Mouse (Mus musculus): ENCODE measurements around the gene Mrpl28.
"Not testable (repeated sequence)": the region's sequence is repeated elsewhere in the genome, so short reads cannot be mapped to it uniquely, and the experiment has no call there.

Mrpl28 gene

DNA sequence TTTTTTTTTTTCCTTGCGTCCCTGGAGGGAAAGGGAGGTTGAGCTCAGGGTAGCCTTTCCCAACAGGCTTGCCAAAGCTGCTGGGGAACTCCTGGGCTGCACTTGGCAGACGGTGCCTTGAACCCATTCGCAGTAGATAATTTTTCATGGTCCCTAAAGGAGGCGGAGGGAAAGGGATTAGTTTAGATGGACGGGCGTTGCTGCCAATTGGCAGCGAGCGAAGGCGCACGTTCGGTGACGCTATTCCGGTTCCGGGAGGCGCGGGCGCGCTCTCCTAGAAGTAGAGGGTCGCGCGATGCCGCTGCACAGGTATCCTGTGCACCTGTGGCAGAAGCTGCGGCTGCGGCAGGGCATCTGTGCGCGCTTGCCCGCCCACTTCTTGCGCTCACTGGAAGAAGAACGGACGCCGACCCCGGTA lies at the start of gene Mrpl28:
Gene Mrpl28, plus strand, starts transcription at position 234 of the 418 bp plus-strand sequence.
- DNase-seq (ENCODE audit: inconsistent ontology term), result peak; percentile 93

DNA sequence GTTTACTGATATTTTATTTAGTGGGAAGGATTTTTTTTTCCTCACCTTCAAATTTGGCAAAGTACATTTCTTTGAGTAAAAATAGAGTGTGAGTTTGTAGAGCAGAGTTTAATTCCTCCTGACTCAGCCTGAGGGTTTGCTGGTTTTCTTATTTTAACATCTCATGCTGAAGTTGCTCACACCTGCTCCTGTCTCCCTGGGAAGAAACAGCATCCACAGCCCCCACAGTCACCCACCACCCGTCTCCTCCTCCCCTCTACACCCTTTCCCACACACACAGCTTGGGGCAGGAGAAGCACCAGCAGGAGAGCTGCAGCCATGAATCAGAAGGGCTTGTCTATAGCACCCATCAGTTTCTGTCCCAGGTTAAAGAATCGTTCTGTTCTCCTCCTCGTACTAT lies 48.1 kb upstream of the Mrpl28 start:
- DNase-seq (ENCODE audit: inconsistent ontology term), result no peak

DNA sequence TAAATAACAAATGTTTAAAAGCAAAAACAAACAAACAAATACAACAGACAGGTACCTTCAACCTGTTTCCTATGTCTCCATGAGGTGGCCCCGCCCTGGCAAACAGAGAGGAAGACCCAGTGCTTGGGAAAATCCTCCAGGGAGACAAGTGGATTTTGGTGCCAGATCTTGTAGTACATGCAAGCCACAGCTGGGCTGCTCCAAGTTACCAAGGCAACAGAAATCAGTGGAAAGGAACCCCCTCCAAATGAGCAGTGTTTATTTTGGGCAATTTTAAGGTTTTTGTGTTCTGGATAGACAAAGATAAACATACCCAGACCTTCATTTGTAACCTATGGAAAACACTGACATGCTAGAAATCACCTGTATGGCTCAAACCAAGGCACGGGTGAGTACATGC lies 44.4 kb upstream of the Mrpl28 start:
- no peak for DNase-seq (ENCODE audit: inconsistent ontology term)

- DNase-seq (ENCODE audit: inconsistent ontology term), result no peak
These were observed 42.4 kb upstream of the Mrpl28 start for GRCm38 (mm10) chr17:26080867-26081266.

DNA sequence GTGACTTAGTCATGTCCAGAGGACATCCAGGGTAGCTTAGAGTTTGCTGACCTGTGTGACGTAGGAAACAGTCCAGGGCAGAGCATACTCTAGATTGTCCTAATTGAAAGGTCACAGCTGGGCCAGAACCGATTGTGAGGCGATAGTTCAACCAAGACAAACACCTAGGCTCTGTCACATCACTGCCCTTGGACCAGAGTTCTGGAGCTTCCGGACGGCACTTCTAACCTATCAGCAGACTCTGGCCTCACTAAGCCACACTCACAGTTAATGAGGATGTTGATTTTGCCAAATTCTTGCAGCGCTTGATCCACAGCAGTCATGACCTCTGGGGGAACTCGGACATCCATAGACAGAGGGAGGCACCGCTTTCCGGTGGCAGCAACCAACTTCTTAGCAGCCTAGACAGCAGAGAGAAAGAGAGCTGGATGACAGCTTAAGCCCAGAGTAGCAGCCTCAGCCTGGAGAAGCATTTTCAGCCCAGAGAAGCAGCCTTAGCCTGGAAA lies 36.2 kb upstream of the Mrpl28 start:
- no peak for DNase-seq (ENCODE audit: inconsistent ontology term)

DNA sequence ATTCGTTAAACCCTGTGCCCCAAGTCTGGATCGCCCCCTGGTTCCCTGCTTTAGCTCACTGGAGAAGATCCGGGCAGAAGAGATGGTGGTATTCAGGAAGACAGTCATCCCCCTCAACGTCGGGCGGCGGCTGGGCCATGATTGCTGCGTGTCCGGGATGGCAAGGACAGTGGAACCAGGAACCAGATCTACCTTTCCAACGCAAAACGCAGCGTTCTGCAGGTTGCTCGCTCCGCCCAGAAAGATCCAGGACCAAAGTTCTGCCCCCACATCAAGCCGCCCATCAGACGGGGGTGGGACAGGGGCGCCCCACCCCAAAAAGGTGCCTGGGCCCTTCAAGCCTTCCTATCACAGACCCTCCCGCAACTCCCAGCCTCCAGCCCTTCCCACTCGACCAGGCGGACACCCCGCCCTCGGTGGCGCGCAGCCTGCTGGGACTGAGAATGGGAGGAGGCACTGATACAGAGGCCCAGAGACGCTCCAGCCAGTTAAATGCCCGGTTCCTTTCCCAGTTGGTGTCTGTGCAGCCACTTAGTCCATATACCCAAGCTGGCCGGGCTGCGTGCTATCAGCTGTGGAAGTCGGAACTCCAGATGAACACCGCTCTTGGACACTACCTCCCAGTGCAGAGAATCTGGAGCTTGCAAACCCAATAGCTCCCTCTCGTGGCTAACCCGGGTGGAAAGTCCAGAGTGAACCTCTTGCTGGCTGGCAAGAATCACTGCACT lies 33.2 kb upstream of the Mrpl28 start, which contains the start of gene Decr2:
Gene Decr2, minus strand, starts transcription at position 433 of the 728 bp plus-strand sequence.
- DNase-seq (ENCODE audit: inconsistent ontology term), result peak; percentile 98

DNA sequence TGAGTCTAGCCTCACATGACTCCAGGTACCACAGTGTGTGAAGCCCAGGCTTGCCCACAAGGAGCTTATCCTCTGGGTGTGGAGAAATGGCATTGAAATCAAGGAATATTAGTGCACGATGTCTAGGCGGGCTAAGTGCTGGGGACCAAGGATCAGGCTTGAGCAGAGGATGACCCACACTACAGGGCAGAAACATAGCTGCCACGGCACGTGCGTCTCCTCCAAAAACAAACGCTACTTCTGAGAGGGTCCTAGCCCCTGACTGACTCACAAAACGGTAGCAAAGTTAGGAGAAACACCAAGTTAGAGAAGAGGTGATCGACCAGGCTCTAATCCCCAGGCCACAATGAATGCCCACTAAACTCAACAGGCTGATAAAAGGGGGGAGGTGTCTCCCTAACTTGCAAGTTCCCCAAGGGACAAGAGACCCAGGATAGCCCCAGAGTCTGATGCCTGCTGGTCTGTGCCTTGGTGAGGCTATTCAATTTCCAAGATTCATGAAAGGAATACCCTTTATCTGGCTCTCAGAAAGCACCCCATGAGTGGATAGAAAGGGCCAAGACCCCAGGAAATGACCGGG lies 28.7 kb upstream of the Mrpl28 start:
- no peak for DNase-seq (ENCODE audit: inconsistent ontology term)

- peak; percentile 67 for DNase-seq (ENCODE audit: inconsistent ontology term)
These were observed 28.1 kb upstream of the Mrpl28 start, which contains the start of gene Nme4 for GRCm38 (mm10) chr17:26095121-26095740. TSS of gene Nme4 (minus strand) at chr17:26095602.

GRCm38 (mm10) chr17:26098461-26098860 lies 24.8 kb upstream of the Mrpl28 start:
- DNase-seq (ENCODE audit: inconsistent ontology term), result no peak

DNA sequence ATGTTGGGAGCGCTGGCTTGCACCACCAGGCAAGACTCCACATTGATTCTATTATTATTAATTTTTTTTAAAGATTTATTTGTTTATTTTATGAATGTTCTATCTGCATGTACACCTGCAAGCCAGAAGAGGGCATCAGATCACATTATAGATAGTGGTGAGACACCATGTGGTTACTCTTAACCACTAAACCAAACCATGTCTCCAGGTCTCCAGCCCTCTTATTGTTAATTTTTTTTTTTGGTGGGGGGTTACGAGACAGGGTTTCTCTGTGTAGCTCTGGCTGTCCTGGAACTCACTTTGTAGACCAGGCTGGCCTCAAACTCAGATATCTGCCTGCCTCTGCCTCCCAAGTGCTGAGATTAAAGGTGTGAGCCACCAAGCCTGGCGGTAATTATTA lies 24.0 kb upstream of the Mrpl28 start:
- DNase-seq (ENCODE audit: inconsistent ontology term), result not testable (repeated sequence)

DNA sequence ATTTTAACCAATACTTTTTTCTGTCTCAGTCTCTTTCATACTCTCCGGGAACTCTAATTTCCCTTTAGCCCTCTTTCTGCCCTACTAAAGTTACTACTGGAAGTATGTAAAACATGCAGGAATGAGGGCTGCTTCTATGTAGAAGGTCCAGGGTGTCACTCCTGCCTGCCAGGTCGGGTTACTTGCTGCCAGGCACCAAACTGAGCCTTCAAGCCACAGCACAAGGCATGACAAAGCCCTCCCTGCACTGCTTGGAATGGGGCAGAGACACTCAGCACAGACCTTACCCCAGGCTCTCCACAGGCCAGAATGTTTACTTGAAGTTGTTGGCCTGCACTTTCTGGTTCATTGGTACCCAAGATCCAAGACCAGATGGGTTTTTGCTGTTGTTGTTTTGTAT lies 23.1 kb upstream of the Mrpl28 start:
- DNase-seq (ENCODE audit: inconsistent ontology term), result peak; percentile 61

DNA sequence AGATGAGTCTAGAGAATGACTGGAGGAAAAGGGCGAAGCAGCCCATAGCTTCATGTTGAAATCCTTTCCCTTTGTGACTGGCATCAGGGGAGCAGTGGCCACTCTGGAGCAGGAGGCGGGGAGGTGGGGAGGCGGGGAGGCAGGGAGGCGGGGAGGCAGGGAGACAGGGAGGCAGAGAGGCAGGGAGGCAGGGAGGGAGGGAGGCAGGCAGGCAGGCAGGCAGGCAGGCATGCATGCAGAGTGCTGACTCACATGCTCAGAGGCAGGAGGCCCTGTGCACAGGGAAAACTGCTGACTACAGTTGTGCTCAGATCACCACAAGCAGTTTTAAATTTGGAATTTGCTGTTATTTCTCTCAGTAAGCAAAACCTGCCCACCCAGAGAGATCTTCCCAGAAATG lies 21.8 kb upstream of the Mrpl28 start:
- peak; percentile 69 for DNase-seq (ENCODE audit: inconsistent ontology term)

DNA sequence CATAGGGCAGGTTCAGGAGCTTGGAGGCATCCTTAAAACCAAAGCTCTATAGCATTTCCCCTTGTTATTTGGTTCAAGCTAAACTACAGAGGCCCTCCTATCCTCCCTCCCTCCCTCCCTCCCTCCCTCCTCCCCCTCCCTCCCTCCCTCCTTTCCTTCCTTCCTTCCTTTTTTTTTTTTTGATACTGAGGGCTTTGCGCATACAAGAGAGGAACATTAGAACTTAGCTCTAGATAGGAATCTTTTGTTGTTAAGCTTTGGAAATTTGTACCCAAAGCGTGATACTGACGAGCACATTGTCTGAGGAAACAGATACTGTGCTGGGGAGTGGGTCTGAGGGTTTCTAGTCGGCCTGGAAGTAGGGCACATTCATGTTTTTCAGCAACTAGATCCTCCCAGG lies 17.7 kb upstream of the Mrpl28 start:
- DNase-seq (ENCODE audit: inconsistent ontology term), result no peak

- no peak for DNase-seq (ENCODE audit: inconsistent ontology term)
These were observed 13.1 kb upstream of the Mrpl28 start for GRCm38 (mm10) chr17:26110156-26110555.

- DNase-seq (ENCODE audit: inconsistent ontology term), result no peak
These were observed 12.3 kb upstream of the Mrpl28 start for GRCm38 (mm10) chr17:26111024-26111423.

- DNase-seq (ENCODE audit: inconsistent ontology term), result no peak
These were observed 11.6 kb upstream of the Mrpl28 start for GRCm38 (mm10) chr17:26111722-26112121.

GRCm38 (mm10) chr17:26112751-26113150 lies 10.5 kb upstream of the Mrpl28 start:
- no peak for DNase-seq (ENCODE audit: inconsistent ontology term)

- peak; percentile 81 for DNase-seq (ENCODE audit: inconsistent ontology term)
These were observed 9.9 kb upstream of the Mrpl28 start, which contains the start of gene Tmem8 for GRCm38 (mm10) chr17:26113181-26113948. TSS of gene Tmem8 (plus strand) at chr17:26113299.

DNA sequence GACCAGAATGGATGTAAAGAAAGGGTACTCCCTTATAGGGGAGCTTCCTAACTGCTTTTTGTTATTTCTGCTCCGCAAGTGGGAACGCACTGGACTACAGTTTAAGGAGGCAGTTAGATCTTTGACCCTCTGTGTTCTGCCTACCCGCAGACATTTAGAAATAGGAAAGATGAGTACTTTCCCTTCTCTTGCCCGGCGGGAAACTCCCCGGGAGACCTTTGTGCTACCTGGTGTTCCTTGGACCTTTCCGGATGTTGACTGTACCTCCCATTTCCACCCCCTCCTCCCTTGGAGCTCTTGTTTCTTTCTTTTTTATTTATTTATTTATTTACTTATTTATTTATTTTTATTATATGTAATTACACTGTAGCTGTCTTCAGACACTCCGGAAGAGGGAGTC lies 9.2 kb upstream of the Mrpl28 start:
- DNase-seq (ENCODE audit: inconsistent ontology term), result no peak

DNA sequence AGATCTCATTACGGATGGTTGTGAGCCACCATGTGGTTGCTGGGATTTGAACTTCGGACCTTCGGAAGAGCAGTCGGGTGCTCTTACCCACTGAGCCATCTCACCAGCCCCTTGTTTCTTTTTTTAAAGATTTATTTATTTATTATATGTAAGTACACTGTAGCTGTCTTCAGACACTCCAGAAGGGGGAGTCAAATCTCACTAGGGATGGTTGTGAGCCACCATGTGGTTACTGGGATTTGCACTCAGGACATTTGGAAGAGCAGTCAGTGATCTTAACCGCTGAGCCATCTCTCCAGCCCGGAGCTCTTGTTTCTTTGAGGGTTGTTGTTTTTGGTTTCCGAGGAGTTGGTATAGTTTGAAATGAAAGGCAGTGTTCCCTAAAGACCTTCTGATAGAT lies 8.8 kb upstream of the Mrpl28 start:
- not testable (repeated sequence) for DNase-seq (ENCODE audit: inconsistent ontology term)

DNA sequence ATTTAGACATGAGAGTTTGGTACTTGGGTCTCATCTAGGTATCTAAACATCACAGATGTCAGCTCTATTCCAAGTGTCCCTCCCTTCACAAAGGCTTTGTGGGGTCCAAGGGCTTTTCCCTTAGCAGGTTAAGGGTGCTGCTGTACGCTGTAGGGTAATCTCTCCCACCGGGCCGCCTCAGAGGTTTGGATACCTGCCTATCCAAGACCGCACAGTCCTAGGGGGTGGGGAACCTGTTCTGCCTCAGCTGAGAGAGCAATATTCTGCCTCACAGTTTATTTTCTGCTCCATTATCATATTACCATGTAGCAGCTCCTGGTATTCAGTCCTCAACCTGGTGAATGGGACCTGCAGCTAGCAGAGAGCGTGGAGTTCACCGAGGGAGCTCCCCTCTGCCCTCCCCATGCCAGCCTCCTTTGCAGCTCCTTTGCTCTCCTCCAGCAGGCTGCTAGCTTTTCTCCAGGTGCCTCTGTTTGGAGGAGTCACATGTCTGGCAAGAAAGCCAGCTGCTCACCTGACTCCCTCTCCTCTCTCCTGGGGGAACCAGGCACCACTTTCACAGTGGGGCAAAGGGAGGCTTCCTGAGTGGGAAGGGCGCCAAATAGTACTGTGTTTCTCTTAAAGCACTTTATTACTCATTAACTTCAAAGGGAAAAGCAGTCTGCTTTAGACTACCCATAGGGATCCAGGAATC lies 7.9 kb upstream of the Mrpl28 start:
- DNase-seq (ENCODE audit: inconsistent ontology term), result no peak
